Mouse (Mus musculus): ENCODE measurements around the gene Ptpn5. TPM values are rescaled to one million over a fixed set of nuclear protein-coding genes. Genes with fewer than 3 reads are reported as not detected.
A peak's percentile ranks its signal among the peaks of the same experiment; 100 is the strongest.

The Ptpn5 gene
- 6.5 and 6.9 TPM in 2 replicates for polyA plus RNA-seq (2015; fragmentation: Nextera tagmentation; extraction: Ambion mirVana)

DNA sequence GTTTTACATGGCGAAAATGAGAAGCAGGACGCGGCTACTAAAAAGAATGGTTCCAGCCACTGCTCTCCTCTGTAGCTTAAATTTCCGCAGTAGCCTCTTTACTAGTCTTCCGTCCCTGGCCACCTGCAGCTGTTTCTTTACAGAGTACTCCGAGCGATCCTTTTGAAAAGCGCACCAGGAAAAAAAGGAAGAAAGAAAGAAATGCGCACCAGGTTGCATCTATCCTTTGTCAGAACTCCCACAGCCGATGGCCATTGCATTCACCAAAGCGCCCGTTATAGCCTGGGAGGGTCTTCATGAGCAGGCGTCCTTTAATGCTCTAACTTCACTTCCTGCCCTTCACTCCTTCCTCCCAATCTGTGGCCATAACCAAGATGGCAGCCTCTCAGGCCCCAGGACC lies at the start of gene Ptpn5:
Gene Ptpn5, minus strand, starts transcription at position 354 of the 400 bp plus-strand sequence.
- Histone ChIP-seq H3K27ac (no peak within 1 kb of the TSS), H3K4me3 (peak within 1 kb of the TSS; percentile 53), H3K4me1 (peaks cover 18% of the 10 kb centered on the region), H3K27me3 (peaks cover 68% of the 10 kb centered on the region), H3K9me3 (no peaks in the 10 kb centered on the region), H3K4me2 (peak within 1 kb of the TSS; percentile 96), H3K36me3 (no peaks in the 10 kb centered on the region), H3K9ac (peak within 1 kb of the TSS; percentile 49)
- ATAC-seq (ENCODE audit: borderline replicate concordance, extremely low read depth, low FRiP score, low TSS enrichment): no peak
- WGBS: 13% methylated on average over 13 of the region's 13 CpGs

DNA sequence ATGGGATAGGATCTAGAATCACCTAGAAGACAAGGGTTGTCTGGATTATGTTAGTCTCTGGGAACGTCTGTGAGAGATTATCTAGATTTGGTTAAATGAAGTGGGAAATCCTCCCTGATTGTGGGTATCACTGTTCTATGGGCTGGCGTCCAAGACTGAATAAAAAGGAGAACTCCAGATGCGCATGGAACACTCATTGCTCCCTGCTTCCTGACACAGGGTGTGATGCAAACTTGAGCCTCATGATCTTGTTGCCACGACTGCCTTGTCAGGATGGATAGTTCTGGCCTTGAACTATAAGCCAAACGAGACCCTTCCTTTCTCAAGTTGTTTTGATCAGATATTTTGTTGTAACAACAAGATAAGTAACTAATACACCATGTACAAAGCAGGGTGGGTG lies 37.3 kb upstream of the Ptpn5 start:
- Histone ChIP-seq H3K4me3 (no peak overlapping the region), H3K27ac (no peak overlapping the region), H3K4me1 (no peaks in the 10 kb centered on the region), H3K36me3 (no peaks in the 10 kb centered on the region), H3K9ac (no peak overlapping the region), H3K4me2 (no peak overlapping the region), H3K27me3 (no peaks in the 10 kb centered on the region), H3K9me3 (no peaks in the 10 kb centered on the region)
- 42% methylated on average over 5 of the region's 5 CpGs for WGBS
- no peak for ATAC-seq (ENCODE audit: borderline replicate concordance, extremely low read depth, low FRiP score, low TSS enrichment)

DNA sequence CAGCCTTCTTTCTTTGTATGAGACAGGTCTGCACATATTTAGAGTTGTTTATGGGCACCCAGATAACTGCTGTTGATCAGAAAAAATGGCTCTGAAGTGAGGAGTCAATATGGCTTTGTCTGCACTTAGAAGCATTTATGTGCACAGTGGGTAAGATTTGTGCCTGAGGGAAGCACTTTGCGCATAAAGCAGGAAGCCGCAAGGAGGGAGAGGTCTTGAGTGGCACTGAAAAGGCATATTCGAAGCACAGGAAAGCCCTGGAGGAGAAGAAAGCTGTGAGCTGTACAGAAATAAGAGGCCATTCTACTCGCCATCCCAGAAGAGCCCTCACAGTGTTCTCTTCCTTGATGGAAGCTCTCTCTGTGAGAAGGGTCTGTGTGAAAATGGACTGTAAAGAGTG lies 31.5 kb upstream of the Ptpn5 start:
- no peaks in the 10 kb centered on the region for H3K9me3 ChIP-seq
- H3K36me3 ChIP-seq: no peaks in the 10 kb centered on the region
- no peak overlapping the region for H3K9ac ChIP-seq
- no peak for ATAC-seq (ENCODE audit: borderline replicate concordance, extremely low read depth, low FRiP score, low TSS enrichment)
- no peaks in the 10 kb centered on the region for H3K4me1 ChIP-seq
- no peak overlapping the region for H3K4me3 ChIP-seq
- no peaks in the 10 kb centered on the region for H3K27me3 ChIP-seq
- WGBS: 79% methylated on average over 4 of the region's 4 CpGs
- no peak overlapping the region for H3K4me2 ChIP-seq
- no peak overlapping the region for H3K27ac ChIP-seq

DNA sequence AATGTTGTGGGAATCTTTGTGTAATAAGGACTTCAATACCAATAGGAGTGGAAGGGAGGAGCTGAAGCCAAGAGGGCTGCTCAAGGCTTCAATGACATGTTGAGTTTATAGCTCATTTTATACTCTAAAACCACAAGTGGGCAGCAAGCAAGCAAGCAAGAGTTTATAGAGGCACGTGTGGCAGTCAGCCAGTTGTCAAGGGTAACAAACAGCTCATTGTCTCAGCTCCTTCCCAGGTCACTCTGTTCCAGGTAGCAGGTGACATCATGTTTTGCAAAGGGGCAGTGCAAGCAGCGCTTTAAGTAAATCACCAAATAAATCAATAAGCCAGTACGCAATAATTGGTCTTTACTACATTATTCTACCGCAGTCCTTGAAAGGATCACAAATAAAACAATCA lies 29.7 kb upstream of the Ptpn5 start:
- WGBS: 70% methylated on average over 4 of the region's 4 CpGs
- no peaks in the 10 kb centered on the region for H3K36me3 ChIP-seq
- H3K27me3 ChIP-seq: no peaks in the 10 kb centered on the region
- no peak overlapping the region for H3K27ac ChIP-seq
- no peaks in the 10 kb centered on the region for H3K4me1 ChIP-seq
- H3K9ac ChIP-seq: no peak overlapping the region
- no peak for ATAC-seq (ENCODE audit: borderline replicate concordance, extremely low read depth, low FRiP score, low TSS enrichment)
- H3K4me3 ChIP-seq: no peak overlapping the region
- H3K9me3 ChIP-seq: no peaks in the 10 kb centered on the region
- H3K4me2 ChIP-seq: no peak overlapping the region

DNA sequence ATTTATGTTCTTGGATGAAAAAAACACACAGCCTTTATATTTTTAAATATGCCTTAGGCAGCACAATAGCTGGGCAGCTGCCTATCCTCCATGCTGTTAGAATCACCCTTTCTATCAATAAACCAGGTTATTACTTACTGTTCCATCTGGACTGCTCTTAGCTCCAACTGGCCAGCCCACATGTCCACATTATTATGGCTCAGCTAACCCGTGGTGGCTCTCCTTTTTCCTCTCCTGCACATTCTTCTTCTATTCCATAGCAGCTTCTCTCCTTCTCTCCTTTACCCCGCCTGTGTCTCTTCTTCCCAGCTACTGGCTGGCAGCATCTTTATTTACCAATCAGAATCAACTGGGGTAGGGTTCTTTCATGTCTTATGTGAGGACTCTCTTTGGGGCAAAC lies 25.0 kb upstream of the Ptpn5 start:
- no peak overlapping the region for H3K4me2 ChIP-seq
- no peak for ATAC-seq (ENCODE audit: borderline replicate concordance, extremely low read depth, low FRiP score, low TSS enrichment)
- 56% methylated on average over 2 of the region's 2 CpGs for WGBS
- H3K9me3 ChIP-seq: no peaks in the 10 kb centered on the region
- no peak overlapping the region for H3K27ac ChIP-seq
- H3K4me1 ChIP-seq: no peaks in the 10 kb centered on the region
- H3K4me3 ChIP-seq: no peak overlapping the region
- H3K27me3 ChIP-seq: no peaks in the 10 kb centered on the region
- H3K9ac ChIP-seq: no peak overlapping the region
- no peaks in the 10 kb centered on the region for H3K36me3 ChIP-seq

DNA sequence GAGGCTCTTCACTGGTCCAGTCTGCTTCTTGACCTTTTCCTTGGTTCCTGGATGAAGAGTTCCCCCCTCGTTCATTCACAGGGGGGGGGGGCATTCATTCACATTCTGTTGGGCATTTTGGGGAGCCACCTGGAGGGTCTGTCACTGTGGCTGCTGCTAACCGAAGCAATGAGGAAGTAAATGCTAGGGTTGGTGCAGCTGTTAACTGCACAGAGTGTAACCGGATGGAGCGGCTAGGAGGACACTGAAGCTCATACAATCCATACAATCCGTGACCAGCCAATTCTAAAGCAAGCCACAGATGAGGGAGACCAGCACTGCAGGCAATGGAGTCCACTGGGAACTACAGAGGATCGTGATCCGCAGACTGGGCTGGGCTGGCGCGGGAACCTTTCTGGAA lies 24.3 kb upstream of the Ptpn5 start:
- no peaks in the 10 kb centered on the region for H3K4me1 ChIP-seq
- no peak overlapping the region for H3K4me2 ChIP-seq
- no peak overlapping the region for H3K27ac ChIP-seq
- H3K4me3 ChIP-seq: no peak overlapping the region
- H3K36me3 ChIP-seq: no peaks in the 10 kb centered on the region
- no peak for ATAC-seq (ENCODE audit: borderline replicate concordance, extremely low read depth, low FRiP score, low TSS enrichment)
- WGBS: 75% methylated on average over 9 of the region's 9 CpGs
- H3K9me3 ChIP-seq: no peaks in the 10 kb centered on the region
- H3K9ac ChIP-seq: no peak overlapping the region
- H3K27me3 ChIP-seq: no peaks in the 10 kb centered on the region

DNA sequence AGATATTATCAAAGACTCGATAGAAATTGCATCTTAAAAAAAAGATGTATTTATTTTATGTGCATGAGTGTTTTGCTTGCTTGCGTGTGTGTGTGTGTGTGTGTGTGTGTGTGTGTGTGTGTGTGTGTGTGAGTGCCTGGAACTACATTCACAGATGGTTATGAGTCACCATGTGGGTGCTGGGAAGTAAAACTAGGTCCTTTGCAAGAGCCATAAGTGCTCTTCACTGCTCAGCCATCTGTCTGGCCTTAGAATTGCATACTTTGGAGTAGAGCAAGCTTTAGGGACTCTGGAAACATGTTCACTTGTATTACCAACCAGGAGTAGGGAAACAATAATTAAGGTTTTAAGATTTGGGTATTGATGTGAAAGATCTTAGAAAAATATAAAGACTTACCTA lies 22.4 kb upstream of the Ptpn5 start:
- H3K4me3 ChIP-seq: no peak overlapping the region
- H3K9me3 ChIP-seq: no peaks in the 10 kb centered on the region
- no peaks in the 10 kb centered on the region for H3K4me1 ChIP-seq
- H3K27ac ChIP-seq: no peak overlapping the region
- ATAC-seq (ENCODE audit: borderline replicate concordance, extremely low read depth, low FRiP score, low TSS enrichment): no peak
- no peak overlapping the region for H3K4me2 ChIP-seq
- WGBS: 79% methylated on average over 2 of the region's 2 CpGs
- no peaks in the 10 kb centered on the region for H3K27me3 ChIP-seq
- no peaks in the 10 kb centered on the region for H3K36me3 ChIP-seq
- H3K9ac ChIP-seq: no peak overlapping the region

DNA sequence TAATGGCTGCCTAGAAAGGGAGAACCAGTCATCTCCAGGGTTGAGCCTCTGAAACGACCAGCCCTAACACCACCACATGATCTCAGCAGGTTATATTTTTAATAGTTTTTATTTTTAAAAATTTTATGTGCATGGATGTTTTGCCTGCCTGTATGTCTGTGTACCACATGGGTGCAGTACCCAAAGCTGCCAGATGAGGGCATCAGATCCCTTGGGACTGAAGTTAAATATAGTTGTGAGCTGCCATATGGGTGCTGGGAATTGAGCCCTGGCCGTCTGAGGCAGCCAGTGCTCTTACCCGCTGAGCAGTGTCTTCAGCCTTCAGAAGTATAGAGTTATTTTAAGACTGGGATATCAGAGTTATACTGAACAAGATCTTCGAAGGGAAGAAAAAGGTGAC lies 21.9 kb upstream of the Ptpn5 start:
- WGBS: 86% methylated on average over 4 of the region's 4 CpGs
- no peak overlapping the region for H3K4me3 ChIP-seq

DNA sequence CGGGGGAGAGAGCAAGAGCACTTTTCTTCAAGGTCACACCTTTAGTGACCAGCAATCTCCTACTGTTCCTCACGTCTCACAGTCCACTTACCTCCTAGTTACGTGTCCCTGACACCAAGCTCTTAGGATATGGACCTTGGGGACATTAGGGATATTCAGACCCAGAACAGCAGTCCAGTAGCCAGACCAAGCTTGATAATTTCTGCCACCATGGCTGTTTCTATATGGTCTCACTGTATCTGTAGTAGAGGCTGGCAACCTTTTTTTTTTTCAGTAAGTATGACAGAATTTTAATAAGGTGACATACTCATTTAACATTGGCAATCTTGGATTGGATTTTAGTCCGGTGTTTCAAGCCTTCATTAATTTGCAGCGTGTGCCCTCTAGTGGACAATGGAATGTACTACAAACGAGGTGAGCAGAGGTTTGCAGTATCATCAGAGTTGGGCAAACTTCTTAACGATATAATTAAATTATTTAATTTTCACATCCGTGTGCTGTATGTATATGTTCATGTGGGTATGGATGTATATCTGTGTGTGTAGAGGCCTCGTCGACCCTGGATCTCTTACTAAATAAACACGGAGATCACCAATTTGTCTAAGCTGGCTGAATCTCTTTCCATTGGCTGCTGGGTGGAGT lies 17.1 kb upstream of the Ptpn5 start:
- H3K4me3 ChIP-seq: no peak overlapping the region
- no peaks in the 10 kb centered on the region for H3K36me3 ChIP-seq
- H3K9me3 ChIP-seq: no peaks in the 10 kb centered on the region
- no peak overlapping the region for H3K9ac ChIP-seq
- WGBS: 15% methylated on average over 11 of the region's 11 CpGs
- no peak overlapping the region for H3K4me2 ChIP-seq
- H3K27me3 ChIP-seq: no peaks in the 10 kb centered on the region
- no peaks in the 10 kb centered on the region for H3K4me1 ChIP-seq
- H3K27ac ChIP-seq: no peak overlapping the region
- no peak for ATAC-seq (ENCODE audit: borderline replicate concordance, extremely low read depth, low FRiP score, low TSS enrichment)

More for the DNA sequence above, 21.9 kb upstream of the Ptpn5 start:
- no peaks in the 10 kb centered on the region for H3K27me3 ChIP-seq
- no peak for ATAC-seq (ENCODE audit: borderline replicate concordance, extremely low read depth, low FRiP score, low TSS enrichment)
- H3K9ac ChIP-seq: no peak overlapping the region
- no peak overlapping the region for H3K27ac ChIP-seq
- H3K36me3 ChIP-seq: no peaks in the 10 kb centered on the region
- no peaks in the 10 kb centered on the region for H3K9me3 ChIP-seq
- H3K4me2 ChIP-seq: no peak overlapping the region
- no peaks in the 10 kb centered on the region for H3K4me1 ChIP-seq

DNA sequence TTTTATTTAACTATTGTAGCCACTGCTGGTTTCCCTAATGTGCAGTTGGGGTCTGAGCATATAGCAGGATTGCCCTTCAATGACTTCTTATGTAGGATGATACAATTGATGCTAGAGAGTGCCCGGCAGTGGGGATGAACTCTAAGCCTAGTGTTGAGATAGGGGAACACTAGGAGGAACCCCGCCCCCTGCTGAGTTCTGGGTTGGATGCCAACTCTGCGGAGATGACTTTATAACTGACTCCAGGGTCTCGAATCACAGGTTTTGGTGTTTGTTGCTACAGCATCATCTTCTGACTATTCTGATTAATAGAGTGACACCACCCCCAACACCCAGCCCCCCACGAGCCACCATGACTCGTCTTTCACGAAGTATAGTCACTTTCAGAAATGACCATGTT lies 14.8 kb upstream of the Ptpn5 start:
- no peaks in the 10 kb centered on the region for H3K27me3 ChIP-seq
- H3K9ac ChIP-seq: no peak overlapping the region
- no peak for ATAC-seq (ENCODE audit: borderline replicate concordance, extremely low read depth, low FRiP score, low TSS enrichment)

DNA sequence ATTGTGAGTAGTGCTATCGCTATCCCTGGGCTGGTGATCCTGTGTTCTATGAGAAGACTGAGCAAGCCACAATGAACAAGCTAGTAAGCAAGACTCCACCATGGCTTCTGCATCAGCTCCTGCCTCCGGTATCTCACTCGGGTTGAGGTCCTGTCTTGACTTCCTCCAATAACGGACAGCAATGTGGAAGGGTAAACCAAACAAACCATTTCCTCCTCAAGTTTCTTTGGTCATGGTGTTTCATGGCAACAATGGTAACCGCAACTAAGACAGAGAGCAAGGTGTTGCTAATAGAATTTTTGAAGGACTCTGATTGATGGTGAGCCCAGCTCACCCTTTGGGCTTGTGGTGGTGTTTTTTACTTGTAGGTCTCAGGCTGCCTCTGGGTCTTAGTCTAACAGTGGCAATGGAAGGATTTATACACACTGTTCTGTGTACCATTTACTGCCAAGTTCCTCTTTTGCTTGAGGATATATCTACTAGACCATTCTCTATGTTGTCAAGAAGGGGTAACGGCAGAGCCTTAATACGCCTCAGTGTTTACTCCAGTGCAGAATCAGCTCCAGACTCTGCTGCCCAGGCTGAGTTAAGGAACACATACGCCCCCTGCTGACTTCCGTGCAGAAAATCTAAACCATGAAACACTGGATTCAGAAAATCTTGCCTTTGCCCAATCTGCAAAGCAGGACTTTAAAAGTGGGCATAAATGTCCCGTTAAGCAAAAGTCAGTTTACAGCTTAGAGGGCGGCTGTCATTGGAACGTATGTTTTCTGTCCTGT lies 12.7 kb upstream of the Ptpn5 start:
- Histone ChIP-seq H3K9ac (no peak overlapping the region), H3K4me2 (no peak overlapping the region), H3K27me3 (no peaks in the 10 kb centered on the region), H3K9me3 (no peaks in the 10 kb centered on the region), H3K4me3 (no peak overlapping the region), H3K36me3 (no peaks in the 10 kb centered on the region), H3K27ac (no peak overlapping the region), H3K4me1 (no peaks in the 10 kb centered on the region)
- peak; percentile 52; the same call in 1 of the 2 replicates for ATAC-seq (ENCODE audit: borderline replicate concordance, extremely low read depth, low FRiP score, low TSS enrichment)
- WGBS: 46% methylated on average over 12 of the region's 12 CpGs

More for the DNA sequence above, 14.8 kb upstream of the Ptpn5 start:
- 71% methylated on average over 7 of the region's 7 CpGs for WGBS
- Histone ChIP-seq H3K4me3 (no peak overlapping the region), H3K4me1 (no peaks in the 10 kb centered on the region), H3K4me2 (no peak overlapping the region), H3K36me3 (no peaks in the 10 kb centered on the region), H3K9me3 (no peaks in the 10 kb centered on the region), H3K27ac (no peak overlapping the region)

DNA sequence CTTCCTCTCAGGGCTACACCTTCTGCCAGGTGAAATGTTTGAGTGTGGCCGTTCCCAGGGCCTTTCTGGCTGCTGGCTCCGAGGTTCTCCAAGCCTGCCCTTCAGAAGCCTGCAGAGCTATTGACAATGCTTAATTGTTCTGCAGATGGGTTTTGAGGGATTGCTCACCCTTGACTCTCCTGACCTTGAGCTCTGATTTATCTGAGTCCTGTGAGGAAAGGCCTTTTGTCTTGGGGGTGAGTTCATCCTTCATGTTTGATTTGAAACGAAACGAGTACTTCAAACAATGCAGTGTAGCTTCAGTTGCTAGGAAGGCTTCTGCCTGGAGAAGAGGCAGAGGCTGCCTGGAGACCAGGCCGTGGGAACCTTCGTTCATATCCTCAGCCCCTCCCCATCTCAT lies 10.8 kb upstream of the Ptpn5 start:
- Histone ChIP-seq H3K4me3 (no peak overlapping the region), H3K36me3 (no peaks in the 10 kb centered on the region), H3K9ac (no peak overlapping the region), H3K4me1 (no peaks in the 10 kb centered on the region), H3K9me3 (no peaks in the 10 kb centered on the region), H3K27me3 (no peaks in the 10 kb centered on the region), H3K27ac (no peak overlapping the region), H3K4me2 (no peak overlapping the region)
- ATAC-seq (ENCODE audit: borderline replicate concordance, extremely low read depth, low FRiP score, low TSS enrichment): no peak
- WGBS: 18% methylated on average over 6 of the region's 6 CpGs
